Mouse (Mus musculus) cerebellum, adult 9-10 months (tissue): ENCODE results near the gene Cybrd1.
A peak's percentile ranks its signal among the peaks of the same experiment; 100 is the strongest.

Source experiments
- DNase-seq: peaks from one replicate; pipeline ENCODE4 v3.0.0; 2022

Cybrd1 gene

DNA sequence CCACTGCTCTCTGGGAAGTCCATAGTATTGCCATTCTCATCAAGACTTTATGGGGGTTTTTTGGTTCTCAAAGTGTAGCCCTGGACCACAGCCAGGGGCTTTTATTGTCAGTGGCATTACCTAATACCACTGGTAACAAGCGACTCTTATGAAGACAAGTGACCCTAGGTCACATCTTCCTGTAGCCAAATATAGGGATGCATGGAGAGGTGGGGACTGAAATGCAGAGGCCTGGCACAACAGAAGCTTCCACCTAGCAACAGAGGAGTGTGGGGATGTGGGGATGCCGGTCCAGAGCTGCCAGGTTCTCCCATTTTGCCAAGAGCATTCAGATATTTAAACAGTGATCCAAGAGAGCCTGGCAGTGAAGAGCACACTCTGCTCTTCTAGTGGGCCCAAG, 5.9 kb downstream of the Cybrd1 start:
- DNase-seq = no peak

DNA sequence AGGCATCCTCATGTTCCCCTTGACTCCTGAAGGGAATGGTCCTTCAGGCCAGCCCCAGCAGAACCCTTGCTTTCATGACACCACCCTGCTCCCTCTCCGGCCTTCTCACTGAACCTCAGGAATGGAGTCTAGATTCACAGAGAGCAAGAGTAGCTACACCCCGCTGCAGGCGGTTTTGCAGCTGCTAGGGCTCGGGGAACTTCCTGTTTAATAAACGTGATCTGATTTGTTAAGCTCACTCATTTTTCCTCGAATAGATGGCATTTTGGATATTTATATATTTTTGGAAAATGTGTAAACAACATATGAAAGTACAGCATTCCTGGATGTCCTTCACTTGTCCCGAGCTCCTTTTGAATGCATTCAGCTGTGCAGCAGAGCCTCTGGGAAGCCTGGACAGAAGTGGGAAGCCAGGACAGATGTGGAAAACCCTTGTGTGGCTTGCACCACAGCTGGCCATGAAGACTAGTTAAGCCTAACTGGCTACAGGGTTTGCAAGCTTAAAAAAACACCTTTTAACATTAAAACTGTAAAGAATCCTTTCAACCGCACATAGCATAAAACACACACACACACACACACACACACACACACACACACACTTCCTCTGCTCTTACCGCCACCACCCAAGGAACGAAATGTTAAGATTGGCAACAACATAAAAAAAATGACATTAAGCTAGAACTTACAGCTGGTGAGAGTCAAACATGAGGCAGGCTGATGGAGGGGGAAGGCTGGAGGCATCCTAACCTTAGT, 10.2 kb downstream of the Cybrd1 start:
- no peak for DNase-seq

DNA sequence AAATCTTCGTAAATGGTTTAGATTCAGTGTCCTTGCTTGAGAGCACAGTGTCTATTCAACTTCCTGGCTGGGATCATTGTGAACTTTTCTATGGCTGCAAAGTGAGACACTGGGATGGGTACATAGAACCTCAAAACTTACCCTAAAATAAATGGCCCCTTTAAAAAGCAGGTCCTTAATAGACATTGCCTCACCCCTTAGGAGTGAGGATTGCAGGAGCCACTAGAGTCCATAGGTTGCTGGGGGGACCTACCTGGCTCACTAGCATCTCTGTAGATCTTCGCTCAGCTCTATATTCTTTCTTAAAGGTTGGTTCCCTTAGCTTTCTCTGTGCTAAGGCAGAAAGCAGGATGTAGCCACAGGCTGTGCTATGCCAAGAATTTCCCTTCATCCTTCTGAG, 12.6 kb downstream of the Cybrd1 start:
- no peak for DNase-seq

GRCm38 (mm10) chr2:71131866-71132496, 14.3 kb downstream of the Cybrd1 start:
- DNase-seq = no peak

GRCm38 (mm10) chr2:71134041-71134505, 16.4 kb downstream of the Cybrd1 start:
- DNase-seq = no peak

DNA sequence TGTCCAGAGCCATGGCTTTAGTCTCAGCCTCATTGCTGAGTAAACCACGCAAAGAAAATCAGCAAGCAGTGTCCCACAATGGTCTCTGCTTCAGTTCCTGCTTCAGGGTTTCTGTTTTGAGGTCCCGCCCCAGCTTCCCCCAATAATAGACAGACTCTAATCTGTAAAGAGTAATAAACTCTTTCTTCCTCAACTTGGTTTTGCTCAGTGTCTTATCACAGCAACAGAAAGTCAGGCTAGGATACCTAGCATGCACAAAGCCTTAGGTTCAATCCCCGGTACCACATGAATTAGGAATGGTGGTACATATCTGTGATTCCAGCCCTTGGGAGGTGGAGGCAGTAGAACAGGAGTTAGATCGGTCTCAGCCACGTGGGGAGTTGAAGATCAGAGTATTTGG, 17.1 kb downstream of the Cybrd1 start:
- DNase-seq = no peak

DNA sequence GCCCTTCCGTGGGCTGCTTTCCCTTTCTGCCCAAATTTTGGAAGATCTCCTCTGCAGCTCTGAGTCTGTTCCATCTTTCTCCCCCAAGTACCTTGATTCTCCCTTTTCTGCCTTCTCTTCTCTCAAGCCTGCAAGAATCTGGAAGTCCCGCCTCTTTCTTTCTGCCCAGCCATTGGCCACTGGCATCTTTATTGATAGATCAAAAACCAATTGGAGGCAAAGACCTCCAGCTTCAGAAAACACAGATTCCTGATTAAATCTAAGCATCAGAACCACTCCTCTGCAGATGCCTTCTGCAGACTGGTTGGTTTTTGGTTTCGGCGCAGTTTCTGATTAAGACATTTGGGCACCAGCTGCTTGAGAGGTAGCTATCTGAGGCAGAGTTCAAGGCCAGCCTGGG, 22.9 kb downstream of the Cybrd1 start:
- no peak for DNase-seq

GRCm38 (mm10) chr2:71142410-71142809, 24.7 kb downstream of the Cybrd1 start:
- no peak for DNase-seq

DNA sequence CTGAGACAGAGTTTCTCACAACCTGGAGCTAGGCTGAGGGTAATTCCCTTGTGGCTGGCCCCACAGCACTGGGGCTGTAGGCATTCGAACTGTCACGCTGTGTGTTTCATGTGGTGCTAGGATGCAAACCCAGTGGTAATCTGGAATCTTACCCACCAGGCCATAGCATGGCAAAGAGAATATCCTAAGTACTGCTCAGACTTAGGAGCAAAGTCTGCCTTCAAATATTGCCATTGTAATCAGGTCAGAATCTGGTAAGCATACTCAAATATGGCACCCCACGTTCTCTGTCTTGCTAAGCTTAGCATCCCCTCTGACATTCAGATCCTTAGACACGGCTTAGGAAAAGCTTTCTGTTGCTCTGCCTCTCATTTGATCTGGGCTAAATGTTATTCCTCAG, 28.1 kb downstream of the Cybrd1 start:
- DNase-seq = no peak

DNA sequence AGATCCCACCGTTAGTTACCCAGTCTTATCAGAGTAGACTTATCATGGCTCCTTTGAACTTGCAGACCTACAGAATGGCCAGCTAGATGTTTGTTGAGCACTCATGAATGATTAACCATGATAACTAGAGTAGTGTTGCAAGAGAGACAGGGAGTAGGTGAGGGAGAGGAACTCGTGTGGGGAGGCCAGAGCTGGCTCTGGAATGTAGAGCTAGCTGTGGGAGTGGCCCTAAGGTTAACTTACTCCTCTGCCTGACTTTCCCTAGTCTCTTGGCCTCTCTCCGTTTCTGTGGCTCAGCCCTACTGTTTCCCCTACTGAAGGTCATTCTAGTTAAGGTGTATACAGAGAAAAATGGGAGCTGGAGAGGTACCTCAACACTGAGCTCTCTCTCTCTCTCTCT, 28.5 kb downstream of the Cybrd1 start:
- no peak for DNase-seq

- no peak for DNase-seq
Measured at GRCm38 (mm10) chr2:71147816-71148215, 30.1 kb downstream of the Cybrd1 start.

DNA sequence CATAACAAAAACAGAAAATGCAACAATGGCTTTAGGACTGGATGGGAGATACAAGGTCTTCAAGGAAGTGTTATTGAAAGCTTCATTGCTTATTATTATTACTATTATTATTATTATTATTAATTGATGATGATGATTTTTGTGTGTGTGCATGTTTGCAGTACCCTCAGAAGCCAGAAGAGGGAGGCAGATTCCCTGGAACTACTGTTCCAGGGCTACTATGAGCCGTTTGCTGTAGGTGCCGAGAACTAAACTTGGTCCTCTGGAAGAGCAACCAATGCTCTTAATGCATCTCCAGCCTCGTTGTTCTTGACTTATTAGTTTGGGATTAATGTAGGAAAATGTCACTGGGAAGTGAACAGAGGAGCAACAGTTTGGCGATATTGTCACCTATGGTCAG, 34.4 kb downstream of the Cybrd1 start:
- no peak for DNase-seq

DNA sequence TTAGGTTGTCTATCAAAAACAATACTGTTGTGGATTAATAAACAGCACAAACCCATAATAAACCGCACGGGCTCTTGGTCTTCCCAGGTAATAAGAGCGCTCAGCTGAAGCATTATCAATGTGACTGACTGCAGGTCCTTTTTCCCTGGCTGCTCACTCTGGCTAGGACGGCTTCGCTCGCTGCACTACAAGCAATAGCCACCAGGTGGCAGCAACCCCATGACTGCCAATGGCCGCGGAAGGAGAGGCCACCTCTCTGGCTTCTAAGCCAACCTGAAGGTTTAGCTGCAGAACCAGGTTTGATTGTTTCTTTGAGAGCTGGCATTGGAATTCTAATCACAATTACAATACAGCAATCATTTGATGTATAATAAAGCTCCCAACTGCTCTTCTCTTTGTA, 37.8 kb downstream of the Cybrd1 start:
- DNase-seq = peak; percentile 58

DNA sequence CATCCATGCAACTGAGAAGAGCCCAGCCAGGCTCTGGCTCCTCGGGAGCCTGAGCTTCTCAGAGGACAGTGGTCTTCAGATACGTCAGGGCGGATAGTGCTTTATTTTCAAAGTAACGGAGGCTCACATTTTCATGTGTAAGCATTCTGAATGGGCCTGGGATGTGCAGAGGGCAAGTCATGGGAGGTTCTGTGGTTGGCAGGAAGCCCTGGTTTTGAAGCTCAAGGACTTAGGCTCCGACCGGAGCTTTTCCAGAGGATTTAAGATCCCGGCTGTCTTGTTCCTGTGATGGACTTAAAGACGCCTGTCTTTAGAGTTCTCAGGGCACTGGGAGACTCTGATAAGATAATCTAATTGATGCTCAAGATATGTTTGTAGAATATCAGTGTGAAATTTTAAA, 38.7 kb downstream of the Cybrd1 start:
- no peak for DNase-seq

DNA sequence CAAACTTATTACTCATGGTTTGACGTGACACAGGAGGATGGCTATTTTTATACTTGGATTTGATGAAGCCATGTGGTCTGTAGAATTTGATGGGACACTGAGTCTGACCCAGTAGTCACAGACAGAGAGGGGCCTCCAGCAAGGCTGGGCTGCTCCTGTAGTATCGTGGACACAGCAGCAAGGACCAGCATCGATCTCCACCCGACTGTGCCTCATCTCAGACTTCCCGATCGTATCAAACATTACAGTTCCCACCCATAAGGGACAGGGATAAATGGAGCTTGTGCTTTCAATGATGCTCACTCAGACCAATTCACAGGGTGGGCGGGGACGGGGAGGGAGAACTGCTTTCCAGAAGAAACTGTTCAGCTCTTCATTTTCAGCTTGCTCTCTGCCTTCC, 40.2 kb downstream of the Cybrd1 start:
- DNase-seq = no peak

GRCm38 (mm10) chr2:71159576-71160306, 42.0 kb downstream of the Cybrd1 start:
- DNase-seq = no peak

DNA sequence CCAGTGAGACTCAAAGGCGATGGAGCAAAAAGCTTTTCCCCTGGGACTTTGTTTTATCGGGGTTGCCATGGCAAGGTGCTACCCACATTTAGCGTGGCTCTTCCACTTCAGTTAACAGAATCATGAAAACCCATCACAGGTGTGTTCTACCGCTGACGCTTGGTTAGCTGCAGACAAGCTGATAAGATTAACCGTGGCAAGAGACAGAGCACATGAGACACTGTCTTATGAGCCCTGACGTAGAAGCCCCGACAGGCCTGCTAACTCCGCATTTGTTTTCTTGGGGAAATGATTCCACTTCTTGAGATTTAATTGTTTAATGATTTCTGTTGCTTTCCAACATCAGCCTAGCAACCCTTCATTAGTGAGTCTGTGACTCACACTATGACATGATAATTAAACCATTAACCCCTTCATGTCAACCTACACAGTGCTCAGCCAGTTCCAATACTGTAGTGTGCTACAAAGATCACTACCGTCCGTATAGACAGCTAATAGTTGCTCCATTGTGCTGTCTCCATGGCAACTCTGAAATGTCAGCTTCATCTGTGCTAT, 42.7 kb downstream of the Cybrd1 start:
- no peak for DNase-seq

DNA sequence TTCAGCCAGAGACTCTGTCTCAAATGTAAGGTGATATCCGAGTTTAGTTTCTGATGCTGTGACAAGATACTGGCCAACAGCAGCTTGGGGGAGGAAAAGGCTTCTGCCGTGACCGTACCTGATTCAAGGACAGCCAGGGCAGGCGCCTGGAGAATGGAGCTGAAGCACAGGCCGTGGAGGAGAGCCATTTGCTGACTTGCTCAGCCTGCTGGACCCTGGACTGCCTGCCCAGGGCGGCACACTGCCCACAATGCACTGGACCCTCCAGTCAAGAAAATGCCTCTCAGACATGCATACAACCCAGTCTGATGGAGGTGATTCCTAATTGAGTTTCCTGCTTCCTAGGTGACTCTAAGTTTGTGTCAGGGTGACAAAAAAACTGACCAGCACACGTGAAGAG, 43.8 kb downstream of the Cybrd1 start:
- no peak for DNase-seq

- no peak for DNase-seq
Measured at GRCm38 (mm10) chr2:71162831-71163621, 45.3 kb downstream of the Cybrd1 start.

DNA sequence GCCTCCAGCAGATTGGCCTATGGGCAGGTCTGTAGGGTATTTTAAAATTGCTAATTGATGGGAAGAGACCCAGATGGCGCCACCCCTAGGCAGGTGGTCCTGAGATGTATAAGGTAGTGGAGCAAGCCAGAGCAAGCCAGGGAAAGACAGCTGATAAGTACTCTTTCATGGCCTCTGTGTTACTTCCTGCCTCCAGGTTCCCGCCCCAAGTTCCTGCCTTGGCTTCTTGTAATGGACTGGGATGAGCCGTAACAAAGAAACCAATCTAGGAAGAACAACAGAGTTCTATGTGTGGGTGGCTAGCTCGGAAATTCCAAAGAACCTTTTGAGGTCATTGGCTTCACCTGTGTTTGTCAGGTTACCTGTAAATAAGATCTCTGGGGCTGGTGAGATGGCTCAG, 49.5 kb downstream of the Cybrd1 start:
- no peak for DNase-seq

- DNase-seq = no peak
Measured at GRCm38 (mm10) chr2:71168461-71169021, 50.8 kb downstream of the Cybrd1 start.

GRCm38 (mm10) chr2:71173031-71173430, 55.3 kb downstream of the Cybrd1 start:
- DNase-seq = no peak
